Mouse (Mus musculus): ENCODE data around the gene Apoa5. TPM values are rescaled to one million over a fixed set of nuclear protein-coding genes. Genes with fewer than 3 reads are reported as not detected.

Gene Apoa5
- polyA plus RNA-seq, 1 experiment from 2014 or later = not detected

GRCm38 (mm10) chr9:46282631-46283436, 14.4 kb downstream of the Apoa5 start, which contains the start of gene Bud13:
Gene Bud13 (plus strand): TSS chr9:46283008.
- H3K9me3 ChIP-seq (ENCODE audit: control insufficient read depth, low read length) = no peaks in the 10 kb centered on the region

GRCm38 (mm10) chr9:46298381-46298780, 29.9 kb downstream of the Apoa5 start:
- Histone ChIP-seq H3K4me1 (replicated peaks; ENCODE audit: control insufficient read depth, insufficient read depth, low read length) (no peaks in the 10 kb centered on the region), H3K27ac (ENCODE audit: low read length) (no peak overlapping the region), H3K4me3 (replicated peaks; ENCODE audit: low read length) (no peak overlapping the region), H3K4me2 (ENCODE audit: low read length) (no peak overlapping the region), H3K27me3 (replicated peaks; ENCODE audit: control insufficient read depth, insufficient read depth, low read length) (no peaks in the 10 kb centered on the region), H3K9ac (replicated peaks; ENCODE audit: low read depth, low read length) (no peak overlapping the region), H3K9me3 (ENCODE audit: control insufficient read depth, low read length) (no peaks in the 10 kb centered on the region), H3K36me3 (ENCODE audit: control insufficient read depth, insufficient read depth) (peaks cover 6% of the 10 kb centered on the region)
- no peak for ATAC-seq
- WGBS = 87% methylated on average over 4 of the region's 4 CpGs

More at GRCm38 (mm10) chr9:46282631-46283436, 14.4 kb downstream of the Apoa5 start, which contains the start of gene Bud13:
- Histone ChIP-seq H3K9ac (replicated peaks; ENCODE audit: low read depth, low read length) (peak within 1 kb of the TSS; percentile 92), H3K27ac (ENCODE audit: low read length) (peak within 1 kb of the TSS; percentile 73), H3K4me3 (replicated peaks; ENCODE audit: low read length) (peak within 1 kb of the TSS; percentile 94), H3K4me1 (replicated peaks; ENCODE audit: control insufficient read depth, insufficient read depth, low read length) (peaks cover 9% of the 10 kb centered on the region), H3K27me3 (replicated peaks; ENCODE audit: control insufficient read depth, insufficient read depth, low read length) (no peaks in the 10 kb centered on the region), H3K36me3 (ENCODE audit: control insufficient read depth, insufficient read depth) (peaks cover 37% of the 10 kb centered on the region), H3K4me2 (ENCODE audit: low read length) (peak within 1 kb of the TSS; percentile 81)
- ATAC-seq = peak; percentile 93
- WGBS = under 1% methylated on average over 55 of the region's 55 CpGs

GRCm38 (mm10) chr9:46302142-46302541, 33.7 kb downstream of the Apoa5 start:
- H3K27ac ChIP-seq (ENCODE audit: low read length) = no peak overlapping the region
- H3K36me3 ChIP-seq (ENCODE audit: control insufficient read depth, insufficient read depth) = peaks cover 6% of the 10 kb centered on the region
- WGBS = 15% methylated on average over 2 of the region's 2 CpGs
- H3K9ac ChIP-seq (replicated peaks; ENCODE audit: low read depth, low read length) = no peak overlapping the region
- no peak overlapping the region for H3K4me3 ChIP-seq (replicated peaks; ENCODE audit: low read length)
- H3K4me1 ChIP-seq (replicated peaks; ENCODE audit: control insufficient read depth, insufficient read depth, low read length) = no peaks in the 10 kb centered on the region
- no peaks in the 10 kb centered on the region for H3K9me3 ChIP-seq (ENCODE audit: control insufficient read depth, low read length)
- H3K27me3 ChIP-seq (replicated peaks; ENCODE audit: control insufficient read depth, insufficient read depth, low read length) = no peaks in the 10 kb centered on the region
- H3K4me2 ChIP-seq (ENCODE audit: low read length) = no peak overlapping the region
- peak; percentile 68; the same call in 1 of the 2 replicates for ATAC-seq

GRCm38 (mm10) chr9:46309121-46309520, 40.7 kb downstream of the Apoa5 start:
- no peaks in the 10 kb centered on the region for H3K9me3 ChIP-seq (ENCODE audit: control insufficient read depth, low read length)
- H3K4me2 ChIP-seq (ENCODE audit: low read length) = no peak overlapping the region
- H3K27ac ChIP-seq (ENCODE audit: low read length) = no peak overlapping the region
- H3K4me1 ChIP-seq (replicated peaks; ENCODE audit: control insufficient read depth, insufficient read depth, low read length) = no peaks in the 10 kb centered on the region
- H3K27me3 ChIP-seq (replicated peaks; ENCODE audit: control insufficient read depth, insufficient read depth, low read length) = 0 out of 2 replicates have a peak, but pooled peaks cover 4% of the 10 kb centered on the region
- WGBS = 19% methylated on average over 7 of the region's 7 CpGs
- H3K9ac ChIP-seq (replicated peaks; ENCODE audit: low read depth, low read length) = no peak overlapping the region
- no peaks in the 10 kb centered on the region for H3K36me3 ChIP-seq (ENCODE audit: control insufficient read depth, insufficient read depth)
- no peak for ATAC-seq
- H3K4me3 ChIP-seq (replicated peaks; ENCODE audit: low read length) = no peak overlapping the region

- no peak; the same call in 1 of the 2 replicates for ATAC-seq
- peaks cover 18% of the 10 kb centered on the region for H3K4me1 ChIP-seq (replicated peaks; ENCODE audit: control insufficient read depth, insufficient read depth, low read length)
- no peak overlapping the region for H3K4me2 ChIP-seq (ENCODE audit: low read length)
- 2% methylated on average over 4 of the region's 4 CpGs for WGBS
- H3K27ac ChIP-seq (ENCODE audit: low read length) = no peak overlapping the region
- H3K9ac ChIP-seq (replicated peaks; ENCODE audit: low read depth, low read length) = no peak overlapping the region
- no peaks in the 10 kb centered on the region for H3K27me3 ChIP-seq (replicated peaks; ENCODE audit: control insufficient read depth, insufficient read depth, low read length)
- no peaks in the 10 kb centered on the region for H3K36me3 ChIP-seq (ENCODE audit: control insufficient read depth, insufficient read depth)
- no peaks in the 10 kb centered on the region for H3K9me3 ChIP-seq (ENCODE audit: control insufficient read depth, low read length)
- no peak overlapping the region for H3K4me3 ChIP-seq (replicated peaks; ENCODE audit: low read length)
These were observed 46.1 kb downstream of the Apoa5 start for GRCm38 (mm10) chr9:46314507-46314906.

- H3K36me3 ChIP-seq (ENCODE audit: control insufficient read depth, insufficient read depth) = no peaks in the 10 kb centered on the region
- H3K4me3 ChIP-seq (replicated peaks; ENCODE audit: low read length) = no peak overlapping the region
- H3K9me3 ChIP-seq (ENCODE audit: control insufficient read depth, low read length) = no peaks in the 10 kb centered on the region
- H3K27me3 ChIP-seq (replicated peaks; ENCODE audit: control insufficient read depth, insufficient read depth, low read length) = no peaks in the 10 kb centered on the region
- no peak overlapping the region for H3K27ac ChIP-seq (ENCODE audit: low read length)
- no peak overlapping the region for H3K9ac ChIP-seq (replicated peaks; ENCODE audit: low read depth, low read length)
- 58% methylated on average over 2 of the region's 2 CpGs for WGBS
- H3K4me2 ChIP-seq (ENCODE audit: low read length) = no peak overlapping the region
- no peak for ATAC-seq
- peaks cover 18% of the 10 kb centered on the region for H3K4me1 ChIP-seq (replicated peaks; ENCODE audit: control insufficient read depth, insufficient read depth, low read length)
These were observed 46.5 kb downstream of the Apoa5 start for GRCm38 (mm10) chr9:46314921-46315320.

GRCm38 (mm10) chr9:46315807-46316365, 47.5 kb downstream of the Apoa5 start:
- H3K27ac ChIP-seq (ENCODE audit: low read length) = peak overlapping the region; percentile 15; the same call in 1 of the 2 replicates
- H3K36me3 ChIP-seq (ENCODE audit: control insufficient read depth, insufficient read depth) = no peaks in the 10 kb centered on the region
- H3K9ac ChIP-seq (replicated peaks; ENCODE audit: low read depth, low read length) = 0 out of 2 replicates have a peak overlapping the region, but pooled peaks have one; percentile 3
- peaks cover 18% of the 10 kb centered on the region for H3K4me1 ChIP-seq (replicated peaks; ENCODE audit: control insufficient read depth, insufficient read depth, low read length)
- H3K4me3 ChIP-seq (replicated peaks; ENCODE audit: low read length) = no peak overlapping the region
- no peaks in the 10 kb centered on the region for H3K9me3 ChIP-seq (ENCODE audit: control insufficient read depth, low read length)
- H3K27me3 ChIP-seq (replicated peaks; ENCODE audit: control insufficient read depth, insufficient read depth, low read length) = no peaks in the 10 kb centered on the region
- 11% methylated on average over 11 of the region's 11 CpGs for WGBS
- no peak overlapping the region for H3K4me2 ChIP-seq (ENCODE audit: low read length)
- peak; percentile 61; the same call in 1 of the 2 replicates for ATAC-seq

- no peaks in the 10 kb centered on the region for H3K36me3 ChIP-seq (ENCODE audit: control insufficient read depth, insufficient read depth)
- peaks cover 18% of the 10 kb centered on the region for H3K4me1 ChIP-seq (replicated peaks; ENCODE audit: control insufficient read depth, insufficient read depth, low read length)
- peak; percentile 73 for ATAC-seq
These were observed 48.0 kb downstream of the Apoa5 start for GRCm38 (mm10) chr9:46316388-46316787.

GRCm38 (mm10) chr9:46316909-46317308, 48.5 kb downstream of the Apoa5 start:
- Histone ChIP-seq H3K4me3 (replicated peaks; ENCODE audit: low read length) (no peak overlapping the region), H3K27ac (ENCODE audit: low read length) (peak overlapping the region; percentile 53), H3K27me3 (replicated peaks; ENCODE audit: control insufficient read depth, insufficient read depth, low read length) (no peaks in the 10 kb centered on the region), H3K4me2 (ENCODE audit: low read length) (peak overlapping the region; percentile 11; the same call in 1 of the 2 replicates), H3K9me3 (ENCODE audit: control insufficient read depth, low read length) (no peaks in the 10 kb centered on the region), H3K9ac (replicated peaks; ENCODE audit: low read depth, low read length) (no peak overlapping the region), H3K4me1 (replicated peaks; ENCODE audit: control insufficient read depth, insufficient read depth, low read length) (peaks cover 18% of the 10 kb centered on the region), H3K36me3 (ENCODE audit: control insufficient read depth, insufficient read depth) (no peaks in the 10 kb centered on the region)
- peak; percentile 77 for ATAC-seq
- 16% methylated on average over 8 of the region's 8 CpGs for WGBS

More at GRCm38 (mm10) chr9:46316388-46316787, 48.0 kb downstream of the Apoa5 start:
- peak overlapping the region; percentile 15; the same call in 1 of the 2 replicates for H3K27ac ChIP-seq (ENCODE audit: low read length)
- no peaks in the 10 kb centered on the region for H3K27me3 ChIP-seq (replicated peaks; ENCODE audit: control insufficient read depth, insufficient read depth, low read length)
- no peak overlapping the region for H3K4me3 ChIP-seq (replicated peaks; ENCODE audit: low read length)
- H3K4me2 ChIP-seq (ENCODE audit: low read length) = no peak overlapping the region; the same call in 1 of the 2 replicates
- WGBS = 4% methylated on average over 5 of the region's 5 CpGs
- H3K9ac ChIP-seq (replicated peaks; ENCODE audit: low read depth, low read length) = 0 out of 2 replicates have a peak overlapping the region, but pooled peaks have one; percentile 3
- H3K9me3 ChIP-seq (ENCODE audit: control insufficient read depth, low read length) = no peaks in the 10 kb centered on the region

All from forebrain, embryonic 16.5 days (tissue).